Mouse (Mus musculus) embryonic facial prominence, embryonic 12.5 days (tissue): ENCODE results near the gene Ice2. TPM values are rescaled to one million over a fixed set of nuclear protein-coding genes. Genes with fewer than 3 reads are reported as not detected.

Source experiments
- ATAC-seq: fragments of 200-750 bp; cut with Nextera tagmentation; 2 replicates; pipeline ENCODE4 v1.8.0; 2017; ENCODE audit not compliant: insufficient number of reproducible peaks, insufficient read depth, low FRiP score, low TSS enrichment
- H3K27ac ChIP-seq: fragments of 300-500 bp; sonication (generic); 2 replicates; pipeline ENCODE4 v1.5.1; 2016; ENCODE audit warnings: mild to moderate bottlenecking
- H3K27me3 ChIP-seq: fragments of 300-500 bp; sonication (generic); 2 replicates; pipeline ENCODE4 v1.6.1; 2016; ENCODE audit warnings: mild to moderate bottlenecking, moderate library complexity
- H3K36me3 ChIP-seq: fragments of 300-500 bp; sonication (generic); 2 replicates; pipeline ENCODE4 v1.6.1; 2016; ENCODE audit warnings: mild to moderate bottlenecking
- H3K4me1 ChIP-seq: fragments of 300-500 bp; sonication (generic); 2 replicates; pipeline ENCODE4 v1.6.1; 2016
- H3K4me2 ChIP-seq: fragments of 300-500 bp; sonication (generic); replicated peaks from 2 replicates; pipeline ENCODE4 v1.6.1; 2016; ENCODE audit warnings: mild to moderate bottlenecking, moderate library complexity
- H3K4me3 ChIP-seq: fragments of 300-500 bp; sonication (generic); 2 replicates; pipeline ENCODE4 v1.5.1; 2016; ENCODE audit warnings: mild to moderate bottlenecking
- H3K9ac ChIP-seq: fragments of 300-500 bp; sonication (generic); 2 replicates; pipeline ENCODE4 v1.6.1; 2016; ENCODE audit warnings: mild to moderate bottlenecking, moderate library complexity
- H3K9me3 ChIP-seq: fragments of 300-500 bp; sonication (generic); 2 replicates; pipeline ENCODE4 v1.6.1; 2016; ENCODE audit warnings: mild to moderate bottlenecking, moderate library complexity
- WGBS: fragments of 180-500 bp; shearing (Covaris S2); methylation state at CpG from one replicate; pipeline ENCODE4 v1.1.7; 2016; 5-methylcytosine and 5-hydroxymethylcytosine counted together
- polyA plus RNA-seq: library from polyadenylated mRNA; unstranded; fragments of >200 nt; fragmentation: Nextera tagmentation; extraction: Ambion mirVana; gene quantifications from 2 replicates; pipeline ENCODE4 v1.2.1, GENCODE M21; 2016

Ice2 gene
- polyA plus RNA-seq, 1 experiment from 2014 or later, result 27.2 TPM

DNA sequence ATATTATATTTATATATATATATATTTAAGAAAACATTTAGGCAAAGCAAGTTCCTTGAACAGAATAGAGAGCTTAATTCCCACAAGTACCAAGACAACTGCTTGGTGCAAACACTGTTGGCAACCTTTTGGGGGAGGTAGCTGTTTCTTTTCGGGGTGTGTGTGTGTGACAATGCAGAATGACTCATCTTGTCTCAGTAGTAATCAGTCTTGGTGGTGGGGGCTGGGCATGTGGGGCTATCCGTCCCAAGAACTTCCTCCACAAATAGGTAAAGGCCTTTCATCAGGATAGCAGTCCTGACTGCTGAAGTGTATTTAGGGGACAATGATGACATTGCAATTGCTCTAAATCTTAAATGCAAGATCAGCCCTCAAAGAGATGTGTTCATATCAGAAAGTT, 65.3 kb downstream of the Ice2 start:
- peaks cover 50% of the 10 kb centered on the region for H3K4me1 ChIP-seq
- no peak overlapping the region for H3K4me3 ChIP-seq
- no peaks in the 10 kb centered on the region for H3K9me3 ChIP-seq
- 79% methylated on average over 2 of the region's 2 CpGs for WGBS
- no peak overlapping the region for H3K27ac ChIP-seq
- H3K27me3 ChIP-seq, result no peaks in the 10 kb centered on the region
- H3K36me3 ChIP-seq, result peaks cover 25% of the 10 kb centered on the region
- H3K4me2 ChIP-seq, result no peak overlapping the region
- ATAC-seq, result no peak
- H3K9ac ChIP-seq, result no peak overlapping the region

DNA sequence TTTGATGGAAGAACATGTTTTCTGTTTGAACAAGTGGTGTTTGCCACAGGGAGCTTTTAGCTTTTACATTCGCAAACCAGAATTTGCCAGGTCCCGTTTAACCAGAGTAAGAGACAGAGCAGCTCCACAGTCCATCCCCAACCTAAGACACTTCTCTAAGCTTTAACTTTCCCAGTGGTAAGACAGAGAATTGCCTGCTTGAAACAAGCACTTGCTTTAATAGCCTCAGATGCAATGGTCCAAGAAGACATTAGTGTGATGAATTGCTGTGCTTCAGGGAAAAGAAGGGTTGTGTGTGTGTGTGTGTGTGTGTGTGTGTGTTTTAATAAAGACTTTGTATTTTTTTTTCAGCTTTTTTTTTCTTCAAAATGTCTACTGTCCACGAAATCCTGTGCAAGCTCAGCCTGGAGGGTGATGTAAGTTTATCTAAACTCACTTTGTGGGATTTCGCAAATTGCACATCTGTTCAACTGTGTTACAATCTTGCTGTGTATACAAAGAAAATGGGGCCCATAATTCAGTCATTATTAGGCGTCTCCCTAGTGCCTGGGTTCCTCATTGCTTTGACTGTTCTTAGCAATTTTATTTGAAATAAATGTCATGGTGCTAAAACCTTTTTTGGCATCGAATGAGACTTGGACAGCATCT, 66.5 kb downstream of the Ice2 start:
- H3K27me3 ChIP-seq, result no peaks in the 10 kb centered on the region
- no peak overlapping the region for H3K9ac ChIP-seq
- peaks cover 50% of the 10 kb centered on the region for H3K4me1 ChIP-seq
- ATAC-seq, result no peak
- H3K4me2 ChIP-seq, result no peak overlapping the region
- H3K9me3 ChIP-seq, result no peaks in the 10 kb centered on the region
- no peak overlapping the region for H3K27ac ChIP-seq
- H3K36me3 ChIP-seq, result peaks cover 25% of the 10 kb centered on the region
- no peak overlapping the region for H3K4me3 ChIP-seq
- WGBS, result 73% methylated on average over 6 of the region's 6 CpGs

DNA sequence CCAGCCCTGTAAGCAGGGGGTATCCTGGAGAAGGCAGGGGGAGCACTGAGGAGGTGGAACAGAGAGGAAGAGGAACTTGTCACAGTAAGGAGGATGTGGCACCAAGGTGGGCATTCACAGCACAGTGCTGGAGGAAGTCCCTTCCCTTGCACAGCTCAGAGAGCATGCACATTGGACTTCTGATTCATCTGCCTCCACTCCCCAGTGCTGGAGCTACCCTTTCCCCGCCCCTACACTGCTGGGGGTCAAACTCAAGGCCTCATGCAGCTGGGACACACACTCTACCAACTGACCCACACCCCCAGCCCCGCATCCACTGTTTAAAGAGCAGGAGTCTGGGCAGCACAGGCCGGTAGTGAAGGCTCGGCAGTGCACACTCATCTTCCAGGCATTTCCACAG, 68.4 kb downstream of the Ice2 start:
- H3K4me1 ChIP-seq, result peaks cover 55% of the 10 kb centered on the region
- H3K36me3 ChIP-seq, result peaks cover 21% of the 10 kb centered on the region
- H3K4me2 ChIP-seq, result no peak overlapping the region
- no peaks in the 10 kb centered on the region for H3K27me3 ChIP-seq
- H3K9ac ChIP-seq, result no peak overlapping the region
- H3K4me3 ChIP-seq, result no peak overlapping the region
- no peak for ATAC-seq
- no peaks in the 10 kb centered on the region for H3K9me3 ChIP-seq
- peak overlapping the region; percentile 65; the same call in 1 of the 2 replicates for H3K27ac ChIP-seq
- WGBS, result 64% methylated on average over 4 of the region's 4 CpGs

- peaks cover 64% of the 10 kb centered on the region for H3K4me1 ChIP-seq
- no peak for ATAC-seq
- no peaks in the 10 kb centered on the region for H3K27me3 ChIP-seq
- no peak overlapping the region for H3K4me3 ChIP-seq
- H3K9me3 ChIP-seq, result no peaks in the 10 kb centered on the region
- H3K4me2 ChIP-seq, result no peak overlapping the region
- no peak overlapping the region for H3K9ac ChIP-seq
- 44% methylated on average over 10 of the region's 10 CpGs for WGBS
- H3K27ac ChIP-seq, result peak overlapping the region; percentile 65
- peaks cover 15% of the 10 kb centered on the region for H3K36me3 ChIP-seq
Observed at GRCm38 (mm10) chr9:69467310-69467939, 69.7 kb downstream of the Ice2 start.

DNA sequence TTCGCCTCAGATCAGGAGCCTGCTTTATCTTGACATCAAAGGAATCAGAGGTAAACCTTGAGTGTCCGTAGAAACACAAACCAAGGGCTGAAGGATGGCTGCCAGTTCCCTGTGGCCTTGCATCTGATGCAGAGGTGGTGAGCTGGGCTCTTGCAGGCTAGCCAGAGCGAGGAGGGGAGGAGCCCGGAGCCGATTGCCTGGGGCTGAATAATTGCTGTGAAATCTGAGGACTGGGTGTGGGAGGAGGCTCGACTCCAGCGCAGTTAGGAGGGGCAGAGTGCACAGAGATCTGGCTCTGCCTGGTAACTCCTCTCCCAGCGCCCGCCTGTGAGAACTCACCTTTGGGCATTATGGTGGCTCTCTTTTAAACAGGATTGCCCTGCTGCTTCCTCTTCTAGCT, 71.3 kb downstream of the Ice2 start:
- Histone ChIP-seq H3K27me3 (no peaks in the 10 kb centered on the region), H3K27ac (peak overlapping the region; percentile 80), H3K4me2 (peak overlapping the region; percentile 18), H3K4me3 (no peak overlapping the region), H3K4me1 (peaks cover 67% of the 10 kb centered on the region), H3K9me3 (no peaks in the 10 kb centered on the region), H3K9ac (no peak overlapping the region), H3K36me3 (peaks cover 21% of the 10 kb centered on the region)
- ATAC-seq, result peak; percentile 77
- 4% methylated on average over 9 of the region's 9 CpGs for WGBS

GRCm38 (mm10) chr9:69470362-69470761, 72.7 kb downstream of the Ice2 start:
- ATAC-seq, result peak; percentile 53; the same call in 1 of the 2 replicates
- 17% methylated on average over 5 of the region's 5 CpGs for WGBS
- Histone ChIP-seq H3K36me3 (peaks cover 19% of the 10 kb centered on the region), H3K9me3 (no peaks in the 10 kb centered on the region), H3K4me1 (peaks cover 65% of the 10 kb centered on the region), H3K4me2 (no peak overlapping the region), H3K4me3 (no peak overlapping the region), H3K9ac (no peak overlapping the region), H3K27ac (peak overlapping the region; percentile 88), H3K27me3 (no peaks in the 10 kb centered on the region)

DNA sequence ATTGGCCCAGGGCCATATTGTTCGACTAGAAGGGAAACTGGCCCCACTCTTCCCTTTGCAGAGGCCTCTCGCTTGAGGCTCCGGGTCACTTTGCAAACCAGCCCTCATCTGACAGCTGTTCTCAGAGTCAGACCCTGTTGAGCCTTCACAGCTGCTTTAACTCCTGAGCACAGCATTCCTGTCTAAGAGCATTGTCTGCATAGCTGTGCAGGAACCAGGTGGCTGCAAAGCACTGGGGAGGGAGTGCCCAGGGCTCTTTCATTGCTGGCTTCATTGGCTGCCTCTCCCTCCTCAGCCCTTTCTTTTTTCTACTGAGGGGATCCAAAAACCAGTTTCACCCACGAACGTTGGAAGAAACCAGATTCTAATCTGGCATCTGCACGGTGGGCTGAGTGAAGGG, 73.2 kb downstream of the Ice2 start:
- ATAC-seq, result peak; percentile 71
- H3K4me3 ChIP-seq, result no peak overlapping the region
- no peaks in the 10 kb centered on the region for H3K9me3 ChIP-seq
- H3K4me1 ChIP-seq, result peaks cover 59% of the 10 kb centered on the region
- whole genome bisulfite sequencing, result 3% methylated on average over 6 of the region's 6 CpGs
- peak overlapping the region; percentile 88 for H3K27ac ChIP-seq
- no peak overlapping the region for H3K9ac ChIP-seq
- H3K36me3 ChIP-seq, result peaks cover 13% of the 10 kb centered on the region
- no peaks in the 10 kb centered on the region for H3K27me3 ChIP-seq
- 0 out of 2 replicates have a peak overlapping the region, but pooled peaks have one; percentile 12 for H3K4me2 ChIP-seq

DNA sequence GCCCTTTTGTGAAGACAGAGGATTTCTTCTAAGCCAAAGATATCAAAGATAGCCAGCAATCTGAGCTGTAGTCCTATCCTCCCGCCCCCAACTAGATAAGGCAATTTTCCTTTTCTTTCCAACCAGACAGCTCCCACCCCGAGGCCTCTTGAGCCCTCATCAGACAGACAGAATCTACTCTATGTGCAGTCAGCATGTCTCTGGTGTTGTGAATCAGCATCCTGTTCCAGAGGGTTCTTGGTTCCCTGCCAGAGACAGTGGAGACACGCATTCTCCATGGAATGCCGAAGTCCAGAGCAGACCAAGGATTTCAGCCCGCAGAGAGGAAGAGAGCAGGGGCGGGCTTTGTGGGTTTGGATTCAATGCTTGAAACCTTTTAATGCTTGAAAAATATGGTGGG, 75.0 kb downstream of the Ice2 start:
- Histone ChIP-seq H3K9me3 (no peaks in the 10 kb centered on the region), H3K9ac (no peak overlapping the region), H3K27me3 (no peaks in the 10 kb centered on the region), H3K4me1 (peaks cover 51% of the 10 kb centered on the region), H3K4me3 (no peak overlapping the region), H3K27ac (no peak overlapping the region), H3K36me3 (peaks cover 20% of the 10 kb centered on the region), H3K4me2 (no peak overlapping the region)
- WGBS, result 76% methylated on average over 6 of the region's 6 CpGs
- ATAC-seq, result no peak

GRCm38 (mm10) chr9:69475873-69476272, 78.2 kb downstream of the Ice2 start:
- WGBS, result 76% methylated on average over 6 of the region's 6 CpGs
- Histone ChIP-seq H3K36me3 (peaks cover 33% of the 10 kb centered on the region), H3K9ac (no peak overlapping the region), H3K4me2 (no peak overlapping the region), H3K27ac (no peak overlapping the region), H3K4me3 (no peak overlapping the region), H3K4me1 (peaks cover 27% of the 10 kb centered on the region), H3K9me3 (no peaks in the 10 kb centered on the region), H3K27me3 (no peaks in the 10 kb centered on the region)
- no peak for ATAC-seq

- Histone ChIP-seq H3K9me3 (no peaks in the 10 kb centered on the region), H3K9ac (no peak overlapping the region), H3K4me1 (peaks cover 15% of the 10 kb centered on the region; the same call in 1 of the 2 replicates), H3K4me2 (no peak overlapping the region), H3K27ac (0 out of 2 replicates have a peak overlapping the region, but pooled peaks have one; percentile 36), H3K36me3 (peaks cover 33% of the 10 kb centered on the region), H3K4me3 (no peak overlapping the region), H3K27me3 (no peaks in the 10 kb centered on the region)
- 62% methylated on average over 14 of the region's 14 CpGs for WGBS
- no peak for ATAC-seq
Observed at GRCm38 (mm10) chr9:69477195-69477823, 79.6 kb downstream of the Ice2 start.

GRCm38 (mm10) chr9:69477824-69478222, 80.1 kb downstream of the Ice2 start:
- no peak overlapping the region for H3K27ac ChIP-seq
- WGBS, result 37% methylated on average over 6 of the region's 6 CpGs
- peaks cover 35% of the 10 kb centered on the region for H3K36me3 ChIP-seq

DNA sequence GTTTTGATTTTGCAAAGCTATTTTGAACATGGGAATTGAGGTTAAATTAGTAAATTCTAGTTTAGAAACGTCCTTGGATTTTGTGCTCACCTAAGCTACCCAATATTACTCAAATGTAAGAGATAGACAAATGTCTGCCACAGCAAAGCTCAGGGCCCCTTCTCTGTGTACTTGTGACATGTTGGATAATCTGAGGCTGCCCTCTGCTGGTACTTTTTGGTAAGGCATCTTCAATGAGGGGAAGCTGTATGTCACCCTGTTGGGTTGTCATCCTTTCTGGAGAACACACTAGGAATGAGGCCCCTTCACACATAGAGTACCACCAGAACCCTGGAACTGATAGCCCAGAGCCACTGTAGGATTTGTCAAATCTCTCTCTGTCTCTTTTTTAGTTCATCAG, 82.6 kb downstream of the Ice2 start:
- Histone ChIP-seq H3K4me3 (no peak overlapping the region), H3K27ac (no peak overlapping the region), H3K9ac (no peak overlapping the region), H3K4me2 (no peak overlapping the region), H3K9me3 (no peaks in the 10 kb centered on the region), H3K27me3 (no peaks in the 10 kb centered on the region), H3K36me3 (peaks cover 54% of the 10 kb centered on the region), H3K4me1 (peaks cover 12% of the 10 kb centered on the region; the same call in 1 of the 2 replicates)
- ATAC-seq, result no peak
- 0% methylated on average over 1 of the region's 1 CpGs for WGBS

More at GRCm38 (mm10) chr9:69477824-69478222, 80.1 kb downstream of the Ice2 start:
- Histone ChIP-seq H3K9me3 (no peaks in the 10 kb centered on the region), H3K9ac (no peak overlapping the region), H3K4me3 (no peak overlapping the region), H3K4me1 (peaks cover 13% of the 10 kb centered on the region; the same call in 1 of the 2 replicates), H3K27me3 (no peaks in the 10 kb centered on the region), H3K4me2 (no peak overlapping the region)
- no peak for ATAC-seq
